Mouse (Mus musculus) B cell, adult 2 months (primary cell): ENCODE measurements around the gene Ptgir.
"Not testable (repeated sequence)": the region's sequence is repeated elsewhere in the genome, so short reads cannot be mapped to it uniquely, and the experiment has no call there.

Source experiments
- DNase-seq, 2 experiments: peaks; one replicate each; pipeline ENCODE4 v3.0.0; 2022

Ptgir gene

GRCm38 (mm10) chr7:16944808-16945315 is 38.6 kb downstream of the Ptgir start:
- peak in 1 of 2 experiments; percentile 11 for DNase-seq

DNA sequence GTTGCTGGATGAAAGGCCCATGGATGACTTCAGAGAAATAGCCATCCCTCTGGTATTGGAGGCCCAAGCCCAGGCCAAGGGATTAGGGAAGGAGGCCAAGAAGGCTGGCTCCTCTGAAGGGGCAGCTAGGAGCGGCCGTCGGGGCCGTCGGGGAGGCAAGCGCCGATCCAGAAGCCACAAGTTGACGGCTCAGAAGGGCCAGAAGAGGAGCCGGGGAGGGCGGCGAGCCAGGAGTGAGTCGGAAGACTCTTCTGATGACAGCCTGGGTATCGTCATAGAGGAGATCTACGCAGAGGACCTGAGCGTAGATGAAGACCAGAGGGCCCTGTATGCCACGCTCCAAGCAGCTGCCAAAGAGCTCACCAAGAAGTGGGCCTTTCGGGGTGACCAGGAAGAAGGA is 39.1 kb downstream of the Ptgir start:
- peak in 1 of 2 experiments; percentile 9 for DNase-seq

DNA sequence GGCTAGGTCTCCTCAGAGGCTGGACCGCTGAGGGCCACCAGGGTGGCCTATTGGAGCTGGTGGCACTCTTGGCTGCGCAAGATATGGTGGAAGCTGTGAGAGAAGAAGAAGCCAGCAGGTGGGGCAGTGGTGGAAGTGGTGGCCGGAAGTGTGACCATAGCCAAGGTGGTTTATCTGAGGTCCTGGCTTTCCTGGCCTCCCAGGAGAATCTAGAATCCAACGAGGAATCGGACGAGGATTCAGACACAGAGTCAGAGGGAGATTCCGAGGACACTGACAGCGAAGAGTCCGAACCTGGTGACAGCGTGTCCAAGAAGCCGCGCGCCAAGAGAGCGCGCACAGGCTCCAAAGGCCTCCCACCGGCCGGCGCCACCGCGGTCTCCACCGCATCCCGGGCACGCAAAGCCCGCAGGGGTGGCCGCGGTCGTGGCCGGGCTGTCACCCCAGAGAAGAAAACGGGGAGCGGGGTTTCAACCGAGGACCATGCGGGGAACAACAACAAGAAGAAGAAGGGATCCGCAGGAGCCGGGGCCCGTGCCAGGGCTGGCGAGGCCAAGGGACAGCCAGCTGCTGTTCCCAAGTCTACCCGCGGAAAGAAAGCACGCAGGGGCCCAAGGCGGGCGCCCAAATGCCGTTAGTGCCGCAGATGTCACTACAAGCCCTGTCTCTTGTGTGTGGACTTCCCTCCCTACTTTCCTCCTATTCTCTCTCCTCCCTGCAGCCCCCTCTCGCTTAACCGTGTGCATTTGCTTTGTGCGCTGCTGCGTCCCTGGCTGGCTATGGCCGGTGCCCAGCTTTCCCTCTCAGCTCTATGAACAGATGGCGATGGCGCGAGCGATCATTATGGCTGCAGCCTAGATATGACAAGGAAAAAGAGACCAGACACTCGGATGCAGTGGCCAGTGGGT is 40.4 kb downstream of the Ptgir start:
- DNase-seq, result peak; percentile 16 to 19

- DNase-seq, result no peak
Measured at GRCm38 (mm10) chr7:16947349-16947895, 41.1 kb downstream of the Ptgir start.

DNA sequence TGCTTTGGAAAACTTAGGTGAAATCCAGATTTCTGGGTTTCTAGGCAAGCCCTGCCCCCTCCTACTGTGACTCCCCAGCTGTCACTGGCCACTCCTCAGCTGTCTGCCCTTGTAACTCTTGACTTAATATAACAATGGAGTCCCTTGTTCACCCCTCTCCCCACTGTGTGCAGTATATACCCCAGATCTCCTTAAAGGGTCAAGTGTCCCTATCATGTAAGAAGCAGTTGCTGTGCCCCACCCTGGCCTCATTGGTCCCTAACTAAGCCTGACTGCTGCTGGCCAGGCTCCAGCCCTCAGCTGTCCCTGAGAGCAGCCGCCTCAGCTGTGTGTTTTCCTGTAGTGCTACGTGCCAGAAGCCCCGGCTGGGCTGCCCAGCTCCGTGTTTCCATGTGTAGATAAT is 41.7 kb downstream of the Ptgir start:
- no peak for DNase-seq

DNA sequence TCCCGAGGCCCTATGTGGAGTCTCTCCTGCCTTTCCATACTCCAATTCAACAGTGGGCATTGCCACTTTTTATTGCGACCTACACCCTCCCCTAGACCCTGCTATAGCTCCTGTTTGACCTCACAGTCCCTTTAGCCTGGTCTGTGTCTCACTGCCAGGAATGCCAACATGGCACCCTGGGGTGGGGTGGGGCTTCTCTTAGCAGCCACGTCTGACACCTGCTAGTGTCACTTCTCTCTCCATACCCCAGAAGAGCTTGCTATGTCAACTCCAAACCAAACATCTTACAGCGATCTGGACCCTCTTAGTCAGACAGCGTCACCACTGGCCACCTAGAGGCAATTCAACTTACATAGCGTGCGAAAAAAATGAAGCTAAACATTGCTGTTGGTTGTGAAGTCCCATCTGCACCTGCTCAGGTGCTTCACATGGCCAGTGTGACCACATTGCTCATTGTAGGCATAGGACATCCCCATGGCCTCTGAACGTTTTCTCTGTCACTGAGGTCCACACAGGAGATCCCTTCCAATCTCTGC is 42.7 kb downstream of the Ptgir start:
- DNase-seq, result no peak

DNA sequence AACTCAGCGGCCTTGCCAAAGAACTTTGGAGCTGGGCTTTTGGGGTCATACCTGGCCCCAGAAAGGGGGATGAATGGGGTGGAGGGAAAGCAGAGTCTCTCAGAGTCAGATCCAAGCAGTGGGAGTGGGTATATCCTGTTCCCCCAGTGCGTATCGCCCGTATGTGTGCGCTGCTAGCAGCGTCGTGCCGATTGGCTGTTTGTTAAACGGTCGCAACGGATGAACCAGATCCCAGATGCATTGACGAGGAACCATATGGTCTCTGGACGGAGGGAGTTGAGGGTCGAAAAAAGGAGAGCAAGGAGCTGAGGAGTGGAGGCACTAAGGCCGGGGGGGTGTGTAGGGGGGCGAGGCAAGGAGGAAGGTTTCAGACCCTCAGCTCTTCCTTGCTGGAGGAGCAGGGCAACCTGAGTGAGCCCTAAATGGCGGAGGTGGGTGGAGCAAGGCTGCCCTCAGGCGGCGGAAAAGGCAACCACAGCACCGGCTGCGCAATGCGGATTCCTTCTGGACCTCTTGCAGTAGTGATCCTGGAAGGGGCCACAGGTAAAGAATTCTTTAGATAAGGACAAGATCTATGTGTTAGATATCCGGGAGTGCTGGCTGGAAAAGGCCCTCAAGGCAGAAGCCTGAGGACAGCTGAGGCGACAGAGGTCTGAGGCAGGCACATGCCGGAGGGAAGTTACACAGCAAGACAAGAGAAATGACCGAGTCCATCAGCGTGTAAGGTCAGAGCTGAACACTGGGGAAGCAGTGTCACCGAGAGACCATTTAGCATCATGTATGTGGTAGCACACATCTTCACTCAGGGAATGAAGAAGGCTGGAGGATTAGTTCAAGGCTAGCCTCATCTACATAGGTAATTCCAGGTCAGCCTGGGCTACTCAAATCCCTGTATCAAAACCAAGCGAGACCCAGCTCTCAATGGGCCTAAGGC is 43.9 kb downstream of the Ptgir start:
- DNase-seq, result peak; percentile 77 to 79

DNA sequence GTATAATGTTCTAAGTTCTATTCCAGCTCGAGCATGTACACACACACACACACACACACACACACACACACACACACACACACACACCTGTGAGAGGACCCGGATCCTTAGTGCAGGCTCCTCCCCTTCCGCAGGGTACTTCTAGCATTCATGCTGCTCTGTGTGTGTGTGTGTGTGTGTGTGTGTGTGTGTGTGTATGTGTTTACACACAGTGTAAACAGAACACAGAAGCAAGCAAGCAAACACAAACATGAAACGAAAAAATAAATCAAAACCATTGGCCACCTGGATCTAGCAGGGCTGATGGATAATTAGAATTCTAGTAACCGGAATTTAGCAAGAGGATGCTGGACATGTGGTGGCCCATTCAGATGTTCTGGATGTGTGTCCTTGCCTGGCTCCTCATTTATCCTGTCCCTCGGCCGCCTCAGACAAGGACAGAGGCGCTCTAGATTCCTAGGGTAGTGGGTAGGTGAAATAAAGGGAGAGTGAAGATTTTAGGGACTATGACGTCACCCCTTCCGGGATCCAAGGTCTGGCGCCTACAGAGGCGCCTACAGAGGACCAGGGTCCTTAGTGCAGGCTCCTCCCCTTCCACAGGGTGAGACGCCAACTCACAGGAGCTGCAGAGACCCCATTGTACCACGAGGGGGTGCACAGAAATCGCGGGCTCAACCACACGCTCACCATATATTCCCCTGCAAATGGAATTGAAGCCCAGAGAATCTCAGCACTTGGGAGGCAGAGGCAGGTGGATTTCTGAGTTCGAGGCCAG is 44.8 kb downstream of the Ptgir start:
- DNase-seq, result peak; percentile 83 to 85

DNA sequence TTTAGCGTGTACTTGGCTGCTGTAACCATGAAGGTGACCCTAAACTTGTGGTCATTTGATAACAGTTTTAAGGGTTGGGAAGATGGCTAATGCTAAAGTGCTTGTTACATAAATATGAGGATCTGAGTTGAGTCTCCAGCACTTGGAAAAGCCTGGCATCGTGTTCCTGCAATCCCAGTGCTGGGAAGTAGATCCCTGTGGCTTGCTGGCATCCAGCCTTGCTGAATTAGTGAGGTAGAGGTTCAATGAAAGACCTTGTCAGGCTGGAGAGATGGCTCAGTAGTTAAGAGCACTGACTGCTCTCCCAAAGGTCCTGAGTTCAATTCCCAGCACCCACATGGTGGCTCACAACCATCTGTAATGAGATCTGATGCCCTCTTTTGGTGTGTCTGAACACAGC is 47.5 kb downstream of the Ptgir start:
- not testable (repeated sequence) for DNase-seq

- DNase-seq, result no peak
Measured at GRCm38 (mm10) chr7:16955712-16956111, 49.4 kb downstream of the Ptgir start.

- no peak for DNase-seq
Measured at GRCm38 (mm10) chr7:16956410-16957265, 50.3 kb downstream of the Ptgir start.

DNA sequence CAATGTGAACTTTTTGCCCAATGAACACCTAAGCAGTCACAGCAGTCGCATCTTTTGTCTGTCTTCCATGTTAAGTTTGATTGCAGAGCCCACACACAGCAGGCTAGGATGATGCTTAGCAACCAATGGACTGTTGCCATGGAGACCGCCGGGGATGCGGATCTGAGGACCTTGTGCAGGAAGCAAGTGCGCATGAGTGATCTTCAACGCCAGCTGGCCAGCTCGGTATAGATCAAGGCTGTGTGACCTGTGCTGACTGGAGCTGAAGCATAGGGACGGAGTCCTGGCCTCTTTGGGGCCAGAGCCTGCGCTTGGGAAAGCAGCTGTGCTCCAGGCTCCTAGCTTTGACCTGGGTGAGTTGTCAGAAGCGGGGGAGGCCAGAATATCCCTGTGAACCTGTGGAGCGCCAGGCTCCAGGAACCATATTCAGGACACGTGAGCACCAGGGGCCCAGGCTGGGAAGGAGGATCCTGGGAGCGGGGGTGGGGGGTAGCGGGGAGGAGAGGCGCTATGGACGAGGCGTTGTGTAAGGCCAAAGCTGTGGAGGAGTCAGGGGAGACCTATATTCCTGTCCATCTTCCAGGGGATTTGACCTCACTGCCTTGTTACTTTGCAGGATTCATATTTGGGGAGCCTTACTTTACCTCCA is 53.4 kb downstream of the Ptgir start, which contains the start of gene Pnmal1:
Pnmal1 (plus strand) TSS at position 141 of the 649 bp plus-strand sequence.
- no peak for DNase-seq
